Mouse (Mus musculus) lung, postnatal 0 days (tissue): Measurements from ENCODE around the gene Lysmd2.

ENCODE experiments used
- CTCF ChIP-seq: IDR thresholded peaks from 2 replicates; pipeline ENCODE4 v1.5.1; 2016; ENCODE audit warnings: antibody characterized with exemption, mild to moderate bottlenecking
- EP300 ChIP-seq: IDR thresholded peaks from 2 replicates; pipeline ENCODE4 v1.6.1; 2016; ENCODE audit warnings: antibody characterized with exemption, mild to moderate bottlenecking, control low read depth

GRCm38 (mm10) chr9:75678341-75678740, 52.8 kb downstream of the Lysmd2 start:
- TF ChIP-seq CTCF (no peak), EP300 (no peak)
